15 mouse cellular contexts compared by ENCODE assay signal in genomic region chr14:57235276-57235675, GRCm38 (mm10).
"Had no signal": no experiment of that assay in that cellular context is flagged by ENCODE, and none has a peak within 500 bp of the region (broad histone marks: within the 10 kb centered on the region; RNA-seq: fewer than 3 reads in every experiment).

No protein-coding gene starts in this region.

- H3K36me3 ChIP-seq: neural tube, embryonic 12.5 days; neural tube, embryonic 13.5 days; neural tube, embryonic 15.5 days; stomach, embryonic 15.5 days had no signal

- H3K27me3 ChIP-seq: neural tube, embryonic 12.5 days; neural tube, embryonic 13.5 days; neural tube, embryonic 15.5 days; stomach, embryonic 15.5 days had no signal

- H3K4me2 ChIP-seq: neural tube, embryonic 12.5 days; neural tube, embryonic 13.5 days; neural tube, embryonic 15.5 days; stomach, embryonic 15.5 days had no signal

- H3K4me1 ChIP-seq: neural tube, embryonic 12.5 days; neural tube, embryonic 13.5 days; neural tube, embryonic 15.5 days had no signal

- DNase-seq: right cerebral cortex, adult 18-20 months; right cerebral cortex, postnatal 14 days; right cerebral cortex, postnatal 25 days; right cerebral cortex, postnatal 4 days; spleen, adult 18-20 months; thymus, adult 18-20 months; thymus, adult 2 months; thymus, postnatal 25 days; thymus, postnatal 36 days; thymus, postnatal 4 days had no signal

- H3K9me3 ChIP-seq: neural tube, embryonic 12.5 days; neural tube, embryonic 13.5 days; neural tube, embryonic 15.5 days; stomach, embryonic 15.5 days had no signal

- H3K9ac ChIP-seq: neural tube, embryonic 12.5 days; neural tube, embryonic 13.5 days; neural tube, embryonic 15.5 days; stomach, embryonic 15.5 days had no signal

- H3K4me3 ChIP-seq: neural tube, embryonic 12.5 days; neural tube, embryonic 13.5 days; neural tube, embryonic 15.5 days; stomach, embryonic 15.5 days had no signal

- H3K27ac ChIP-seq: neural tube, embryonic 12.5 days; neural tube, embryonic 13.5 days; neural tube, embryonic 15.5 days; stomach, embryonic 15.5 days; stomach, postnatal 0 days had no signal
